Mouse (Mus musculus): Measurements from ENCODE around the gene Plekhg1.

DNA sequence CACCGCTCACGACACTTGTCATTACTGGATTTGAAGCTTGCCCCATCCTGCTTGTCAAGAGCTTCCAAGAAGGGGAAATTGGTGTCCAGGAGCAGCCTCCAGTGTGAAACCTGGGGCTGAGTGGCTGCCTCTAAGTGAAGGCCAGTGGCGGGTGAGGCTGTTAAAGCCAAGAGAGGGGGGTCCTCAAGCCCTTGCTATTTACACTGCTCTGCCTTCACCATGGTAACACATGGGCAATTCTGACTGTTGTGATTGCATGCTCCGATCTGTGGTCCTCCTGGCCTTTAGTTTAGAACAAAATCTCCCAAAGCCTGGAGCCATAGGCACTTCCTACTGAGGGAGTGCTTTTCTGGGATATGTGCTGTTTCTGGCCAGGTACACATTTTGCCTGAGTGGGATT lies 118.3 kb downstream of the Plekhg1 start:
- TF ChIP-seq POLR2A (IDR thresholded peaks at IDR 0.05; ENCODE audit: low read depth, low read length) (no peak), CTCF (IDR thresholded peaks at IDR 0.05; ENCODE audit: borderline replicate concordance, insufficient read depth, low read length) (no peak)
